Mouse (Mus musculus) kidney, embryonic 15.5 days (tissue): Measurements from ENCODE around the gene Ash1l. TPM values are rescaled to one million over a fixed set of nuclear protein-coding genes. Genes with fewer than 3 reads are reported as not detected.

Experiments used
- ATAC-seq: fragments of 200-750 bp; cut with Nextera tagmentation; replicated peaks from 2 replicates; pipeline ENCODE4 v1.8.0; 2017; ENCODE audit warnings: moderate TSS enrichment; ENCODE audit not compliant: low FRiP score
- H3K27ac ChIP-seq: fragments of 300-500 bp; sonication (generic); 2 replicates; pipeline ENCODE4 v1.5.1; 2015; ENCODE audit warnings: mild to moderate bottlenecking, inconsistent platforms
- H3K27me3 ChIP-seq: fragments of 300-500 bp; sonication (generic); 2 replicates; pipeline ENCODE4 v1.6.1; 2015; ENCODE audit warnings: inconsistent platforms
- H3K36me3 ChIP-seq: fragments of 300-500 bp; sonication (generic); 2 replicates; pipeline ENCODE4 v1.6.1; 2015; ENCODE audit warnings: inconsistent platforms
- H3K4me1 ChIP-seq: fragments of 300-500 bp; sonication (generic); 2 replicates; pipeline ENCODE4 v1.6.1; 2015; ENCODE audit warnings: inconsistent platforms
- H3K4me2 ChIP-seq: fragments of 300-500 bp; sonication (generic); 2 replicates; pipeline ENCODE4 v1.6.1; 2015; ENCODE audit warnings: moderate library complexity, mild to moderate bottlenecking, inconsistent platforms
- H3K4me3 ChIP-seq: fragments of 300-500 bp; sonication (generic); replicated peaks from 2 replicates; pipeline ENCODE4 v1.5.1; 2015; ENCODE audit warnings: mild to moderate bottlenecking, inconsistent platforms
- H3K9ac ChIP-seq: fragments of 300-500 bp; sonication (generic); 2 replicates; pipeline ENCODE4 v1.6.1; 2015; ENCODE audit warnings: mild to moderate bottlenecking, inconsistent platforms
- H3K9me3 ChIP-seq: fragments of 300-500 bp; sonication (generic); replicated peaks from 2 replicates; pipeline ENCODE4 v1.6.1; 2016; ENCODE audit warnings: inconsistent platforms
- WGBS: fragments of 180-500 bp; shearing (Covaris S2); methylation state at CpG from one replicate; pipeline ENCODE4 v1.1.7; 2015; ENCODE audit warnings: mixed read lengths; 5-methylcytosine and 5-hydroxymethylcytosine counted together
- polyA plus RNA-seq: library from polyadenylated mRNA; unstranded; fragments of >200 nt; fragmentation: Nextera tagmentation; extraction: Ambion mirVana; gene quantifications from 2 replicates; pipeline ENCODE4 v1.2.1, GENCODE M21; 2015

The Ash1l gene
- polyA plus RNA-seq, 1 experiment from 2014 or later: 22.3 TPM

GRCm38 (mm10) chr3:89084654-89085190 is 134.3 kb downstream of the Ash1l start:
- Histone ChIP-seq H3K36me3 (peaks cover 33% of the 10 kb centered on the region), H3K27ac (no peak overlapping the region), H3K4me1 (peaks cover 28% of the 10 kb centered on the region), H3K9ac (no peak overlapping the region), H3K27me3 (no peaks in the 10 kb centered on the region), H3K9me3 (no peaks in the 10 kb centered on the region), H3K4me3 (no peak overlapping the region), H3K4me2 (no peak overlapping the region)
- no peak for ATAC-seq
- WGBS: 83% methylated on average over 12 of the region's 12 CpGs

- Histone ChIP-seq H3K9me3 (no peaks in the 10 kb centered on the region), H3K4me3 (peak overlapping the region; percentile 22), H3K9ac (0 out of 2 replicates have a peak overlapping the region, but pooled peaks have one; percentile 21), H3K4me1 (peaks cover 50% of the 10 kb centered on the region), H3K27ac (peak overlapping the region; percentile 70), H3K27me3 (peaks cover 14% of the 10 kb centered on the region), H3K36me3 (peaks cover 16% of the 10 kb centered on the region; the same call in 1 of the 2 replicates), H3K4me2 (peak overlapping the region; percentile 100)
- no peak for ATAC-seq
- WGBS: 30% methylated on average over 21 of the region's 21 CpGs
Measured at GRCm38 (mm10) chr3:89087338-89088110, 137.1 kb downstream of the Ash1l start.

DNA sequence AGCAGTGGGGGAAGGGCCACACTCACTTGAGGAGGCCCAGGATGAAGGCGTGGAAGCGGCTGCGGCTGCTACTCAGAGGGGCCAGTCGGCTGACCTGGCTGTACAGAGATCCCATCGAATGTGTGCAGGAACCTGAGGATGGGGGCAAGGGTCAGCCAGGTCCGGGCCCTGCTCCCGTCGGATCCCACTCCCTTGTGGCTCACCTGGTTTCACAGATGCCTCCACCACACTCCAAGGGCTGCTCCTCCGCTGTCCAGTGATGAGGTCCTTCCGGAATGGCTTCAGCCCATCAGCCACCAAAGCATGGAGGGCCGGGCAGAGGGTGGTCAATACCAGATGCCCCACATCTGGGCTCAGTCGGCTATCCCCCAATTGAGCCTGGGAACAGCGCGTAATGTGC is 138.6 kb downstream of the Ash1l start:
- peaks cover 14% of the 10 kb centered on the region; the same call in 1 of the 2 replicates for H3K36me3 ChIP-seq
- H3K9ac ChIP-seq: peak overlapping the region; percentile 68
- WGBS: 42% methylated on average over 14 of the region's 14 CpGs
- peaks cover 20% of the 10 kb centered on the region for H3K27me3 ChIP-seq
- H3K9me3 ChIP-seq: no peaks in the 10 kb centered on the region
- peak overlapping the region; percentile 100 for H3K4me2 ChIP-seq
- H3K27ac ChIP-seq: no peak overlapping the region
- peak overlapping the region; percentile 69 for H3K4me3 ChIP-seq
- H3K4me1 ChIP-seq: peaks cover 58% of the 10 kb centered on the region
- ATAC-seq: no peak

DNA sequence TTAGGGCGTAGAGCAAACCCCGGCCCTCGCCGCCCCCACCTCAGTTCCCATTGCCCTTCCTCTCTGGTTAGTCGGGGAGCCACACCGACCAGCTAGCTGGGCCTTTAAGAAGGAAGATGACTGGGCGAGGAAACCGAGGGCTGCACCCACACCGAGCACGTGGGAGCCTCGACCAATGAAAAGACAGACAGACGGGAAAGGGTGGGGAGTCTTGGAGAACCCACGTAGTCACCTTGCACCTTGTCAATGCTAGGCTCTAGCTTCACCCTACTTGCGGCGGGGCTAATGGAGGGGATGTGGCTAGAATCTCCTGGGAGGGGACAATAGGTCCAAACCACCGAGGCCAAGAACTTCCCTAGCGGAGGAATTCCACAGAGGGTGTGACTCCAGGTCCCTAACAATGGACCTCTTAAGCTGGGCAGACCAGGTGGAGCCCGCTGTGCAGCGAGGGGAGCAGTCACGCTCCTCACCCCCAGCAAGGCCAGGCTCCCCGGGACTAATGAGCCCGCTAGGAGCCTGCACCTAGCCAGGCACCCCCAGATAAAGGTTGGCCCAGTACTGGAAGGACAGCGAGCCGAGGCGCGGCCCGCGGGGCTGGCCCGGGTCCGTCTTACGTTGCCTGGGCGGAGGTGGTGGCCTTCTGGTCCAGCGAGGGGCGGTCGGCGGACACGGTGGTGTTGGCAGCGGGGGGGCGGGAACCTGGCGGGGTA is 139.6 kb downstream of the Ash1l start:
- Histone ChIP-seq H3K4me3 (peak overlapping the region; percentile 69), H3K4me1 (peaks cover 61% of the 10 kb centered on the region), H3K9ac (peak overlapping the region; percentile 68), H3K36me3 (peaks cover 21% of the 10 kb centered on the region), H3K4me2 (peak overlapping the region; percentile 100), H3K9me3 (no peaks in the 10 kb centered on the region), H3K27ac (peak overlapping the region; percentile 90), H3K27me3 (peaks cover 20% of the 10 kb centered on the region)
- ATAC-seq: peak; percentile 77
- WGBS: under 1% methylated on average over 40 of the region's 40 CpGs

DNA sequence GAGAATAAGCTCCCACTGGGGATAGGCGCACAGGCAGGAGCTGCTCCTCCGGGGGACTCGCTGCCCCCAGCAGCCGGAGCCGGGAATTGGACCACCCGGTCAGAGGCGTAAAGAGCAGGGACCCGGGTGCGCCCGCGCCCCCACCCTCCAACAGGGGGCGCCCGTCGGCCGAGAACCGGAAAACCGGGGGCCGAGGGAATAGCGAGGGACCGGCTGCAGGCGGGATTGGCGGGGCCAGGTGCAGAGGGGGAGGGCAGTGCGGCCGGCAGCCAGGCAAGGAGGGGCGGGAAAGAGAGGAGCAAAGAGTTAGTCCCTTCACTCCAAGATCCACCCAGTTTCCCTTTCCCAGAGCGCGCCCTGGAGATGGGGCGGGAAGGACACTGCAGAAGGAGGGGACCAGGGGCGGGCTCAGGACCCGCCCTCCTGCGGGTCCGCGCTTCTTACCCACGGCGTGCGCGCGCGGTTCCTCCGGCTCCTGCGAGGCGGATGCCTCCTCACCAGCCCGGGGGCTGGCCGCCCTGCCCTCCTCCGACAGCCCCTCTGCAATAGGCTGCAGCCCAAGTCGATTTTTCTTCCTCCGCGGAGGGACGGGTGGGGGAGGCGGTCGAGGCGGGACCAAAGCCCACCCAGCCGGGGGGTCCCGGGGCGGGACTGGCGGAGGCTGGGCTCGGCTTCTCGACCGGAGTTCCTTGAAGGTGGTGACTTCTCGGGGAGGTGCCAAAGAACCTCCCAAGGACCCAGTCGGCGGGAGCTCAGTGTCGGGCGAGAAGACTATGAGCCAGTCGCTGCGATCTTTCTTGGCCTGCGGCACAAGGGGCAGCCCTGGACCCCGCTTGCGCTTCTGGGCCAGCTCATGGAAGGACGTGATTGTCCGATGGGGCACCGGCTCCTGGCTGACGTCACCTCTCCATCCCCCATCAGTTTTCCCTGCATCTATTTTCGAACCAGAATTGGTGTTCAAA is 140.6 kb downstream of the Ash1l start:
- Histone ChIP-seq H3K27me3 (peaks cover 20% of the 10 kb centered on the region), H3K4me1 (peaks cover 61% of the 10 kb centered on the region), H3K36me3 (peaks cover 27% of the 10 kb centered on the region), H3K4me2 (peak overlapping the region; percentile 100), H3K9me3 (no peaks in the 10 kb centered on the region), H3K9ac (peak overlapping the region; percentile 68), H3K27ac (peak overlapping the region; percentile 90), H3K4me3 (peak overlapping the region; percentile 69)
- WGBS: under 1% methylated on average over 70 of the region's 74 CpGs
- peak; percentile 73 for ATAC-seq

DNA sequence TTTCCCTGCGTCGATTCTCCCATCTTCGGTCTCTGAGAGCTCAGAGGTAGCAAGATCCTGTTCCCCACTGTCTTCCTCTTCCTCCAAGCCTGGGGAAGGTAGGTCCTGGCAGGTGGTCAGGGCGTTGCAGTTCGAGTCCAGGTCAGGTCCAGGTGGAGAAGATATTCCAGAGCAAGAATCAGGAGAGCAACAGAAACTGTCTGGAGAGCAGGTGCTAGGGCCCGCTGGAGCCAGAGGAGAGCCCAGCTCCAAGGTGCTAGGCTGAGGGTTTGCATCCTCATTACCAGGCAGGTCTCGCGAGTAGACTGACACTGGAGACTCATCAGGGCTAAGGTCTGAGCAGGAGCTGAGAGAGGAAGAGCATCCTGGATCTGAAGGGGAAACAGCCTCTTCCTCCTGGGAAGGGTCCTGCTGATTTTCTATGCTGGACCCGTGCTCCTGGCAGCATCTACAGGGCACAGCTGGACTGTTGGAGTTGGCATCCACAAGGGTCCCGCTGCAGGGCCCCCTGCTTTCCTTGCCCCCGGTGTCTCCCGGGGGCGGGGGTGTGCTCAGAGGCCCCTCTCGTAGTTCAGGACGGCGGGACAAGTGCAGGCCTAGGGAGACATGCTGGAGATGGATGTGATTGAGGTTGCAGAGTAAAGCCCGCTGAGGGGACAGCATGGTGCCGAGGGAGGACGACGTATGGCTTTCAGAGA is 141.5 kb downstream of the Ash1l start:
- no peak overlapping the region for H3K27ac ChIP-seq
- peak overlapping the region; percentile 100 for H3K4me2 ChIP-seq
- H3K27me3 ChIP-seq: peaks cover 20% of the 10 kb centered on the region
- 8% methylated on average over 20 of the region's 20 CpGs for WGBS
- H3K36me3 ChIP-seq: peaks cover 31% of the 10 kb centered on the region
- no peaks in the 10 kb centered on the region for H3K9me3 ChIP-seq
- peak overlapping the region; percentile 69 for H3K4me3 ChIP-seq
- peak overlapping the region; percentile 68; the same call in 1 of the 2 replicates for H3K9ac ChIP-seq
- H3K4me1 ChIP-seq: peaks cover 61% of the 10 kb centered on the region
- ATAC-seq: no peak

- peaks cover 20% of the 10 kb centered on the region for H3K27me3 ChIP-seq
- H3K36me3 ChIP-seq: peaks cover 37% of the 10 kb centered on the region
- H3K9ac ChIP-seq: peak overlapping the region; percentile 11
- H3K27ac ChIP-seq: no peak overlapping the region
- peak overlapping the region; percentile 100 for H3K4me2 ChIP-seq
- no peaks in the 10 kb centered on the region for H3K9me3 ChIP-seq
- no peak for ATAC-seq
- H3K4me3 ChIP-seq: peak overlapping the region; percentile 69
- 20% methylated on average over 11 of the region's 11 CpGs for WGBS
- H3K4me1 ChIP-seq: peaks cover 58% of the 10 kb centered on the region
Measured at GRCm38 (mm10) chr3:89092509-89093090, 142.2 kb downstream of the Ash1l start.

DNA sequence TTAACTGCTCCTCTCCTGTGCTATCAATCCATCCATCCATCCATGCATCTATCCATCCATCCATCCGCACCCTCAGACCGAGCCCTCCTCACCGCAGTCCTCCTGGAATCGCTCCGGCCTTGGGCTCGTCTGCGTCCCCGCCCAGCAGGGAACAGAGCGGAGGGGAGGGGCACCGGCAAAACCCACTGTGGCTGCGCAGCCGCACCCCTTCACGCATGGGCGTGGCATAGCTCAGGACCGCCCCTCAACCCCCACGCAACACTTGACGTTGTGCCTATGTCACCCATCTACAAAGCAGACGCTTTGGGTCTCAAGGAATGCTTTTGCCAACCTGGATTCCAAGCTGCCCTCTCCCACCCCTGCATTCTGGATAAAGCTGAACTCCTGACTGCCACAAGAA is 142.8 kb downstream of the Ash1l start, which contains the start of gene Rusc1:
Rusc1 (minus strand) TSS at position 137 of the 400 bp plus-strand sequence.
- peak within 1 kb of the TSS; percentile 100 for H3K4me2 ChIP-seq
- no peaks in the 10 kb centered on the region for H3K9me3 ChIP-seq
- ATAC-seq: no peak; the same call in 1 of the 2 replicates
- peaks cover 52% of the 10 kb centered on the region for H3K4me1 ChIP-seq
- peaks cover 20% of the 10 kb centered on the region for H3K27me3 ChIP-seq
- peaks cover 42% of the 10 kb centered on the region for H3K36me3 ChIP-seq
- 0 out of 2 replicates have a peak within 1 kb of the TSS, but pooled peaks have one; percentile 2 for H3K27ac ChIP-seq
- peak within 1 kb of the TSS; percentile 69 for H3K4me3 ChIP-seq
- WGBS: 2% methylated on average over 18 of the region's 18 CpGs
- peak within 1 kb of the TSS; percentile 11 for H3K9ac ChIP-seq

- Histone ChIP-seq H3K27me3 (peaks cover 20% of the 10 kb centered on the region), H3K27ac (0 out of 2 replicates have a peak overlapping the region, but pooled peaks have one; percentile 2), H3K9ac (no peak overlapping the region), H3K36me3 (peaks cover 51% of the 10 kb centered on the region), H3K4me2 (peak overlapping the region; percentile 100), H3K9me3 (no peaks in the 10 kb centered on the region), H3K4me1 (peaks cover 46% of the 10 kb centered on the region), H3K4me3 (no peak overlapping the region)
- no peak for ATAC-seq
- WGBS: 77% methylated on average over 10 of the region's 10 CpGs
Measured at GRCm38 (mm10) chr3:89094021-89094420, 143.6 kb downstream of the Ash1l start.

DNA sequence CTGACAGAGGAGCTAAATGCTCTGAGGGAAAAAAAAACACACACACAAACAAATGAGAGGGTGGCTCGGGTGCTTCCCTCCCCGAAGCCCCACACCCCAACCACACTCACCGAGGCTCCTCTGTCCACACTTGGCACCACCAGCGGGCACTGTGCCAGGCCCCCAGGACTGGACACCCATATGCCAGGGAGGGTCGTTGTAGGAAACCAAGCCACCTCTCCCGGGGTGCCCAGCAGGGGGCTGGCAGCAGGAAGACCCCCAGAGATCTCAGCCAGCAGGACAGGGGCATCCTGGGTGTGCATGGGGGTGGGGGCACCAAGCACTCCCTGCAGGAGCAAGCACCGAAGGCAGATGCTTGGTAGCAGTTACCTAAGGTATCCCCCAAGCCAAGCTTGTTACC is 150.4 kb downstream of the Ash1l start, which contains the start of gene Gm43738:
Gm43738 (minus strand) TSS at position 289 of the 400 bp plus-strand sequence.
- Histone ChIP-seq H3K27me3 (no peaks in the 10 kb centered on the region), H3K4me3 (peak within 1 kb of the TSS; percentile 76), H3K9me3 (no peaks in the 10 kb centered on the region), H3K4me1 (peaks cover 32% of the 10 kb centered on the region), H3K27ac (peak within 1 kb of the TSS; percentile 59), H3K4me2 (peak within 1 kb of the TSS; percentile 84), H3K36me3 (peaks cover 41% of the 10 kb centered on the region), H3K9ac (peak within 1 kb of the TSS; percentile 64)
- WGBS: 44% methylated on average over 7 of the region's 7 CpGs
- no peak for ATAC-seq
